Mouse (Mus musculus) retina, postnatal 7 days (tissue): Measurements from ENCODE around the gene Urod.

Experiments used
- DNase-seq: peaks from one replicate; pipeline ENCODE4 v3.0.0-alpha.2; 2012; ENCODE audit warnings: low read depth, low spot score

Gene Urod

DNA sequence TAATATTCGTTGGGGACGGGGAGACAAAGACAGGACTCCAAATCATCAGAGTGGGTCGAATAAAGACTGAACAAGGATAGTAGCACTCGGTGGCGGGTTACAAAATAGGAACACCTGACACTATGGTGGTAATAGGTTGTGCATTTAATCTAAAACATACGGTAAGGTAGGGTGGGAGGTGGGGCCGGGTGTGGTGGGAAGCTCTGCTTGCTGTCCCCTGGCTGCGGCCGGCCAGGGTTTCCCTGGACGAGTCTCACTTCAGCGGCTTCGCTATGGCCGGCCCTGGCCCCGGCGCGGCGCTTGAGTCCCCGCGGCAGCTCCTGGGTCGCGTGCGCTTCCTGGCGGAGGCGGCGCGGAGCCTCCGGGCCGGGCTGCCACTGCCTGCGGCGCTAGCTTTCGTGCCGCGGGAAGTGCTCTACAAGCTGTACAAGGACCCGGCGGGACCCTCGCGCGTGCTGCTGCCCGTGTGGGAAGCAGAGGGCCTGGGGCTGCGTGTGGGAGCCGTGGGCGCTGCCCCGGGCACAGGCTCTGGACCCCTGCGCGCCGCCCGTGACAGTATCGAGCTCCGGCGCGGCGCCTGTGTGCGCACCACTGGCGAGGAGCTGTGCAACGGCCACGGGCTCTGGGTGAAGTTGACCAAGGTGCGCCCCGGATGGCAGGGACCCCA lies 1.1 kb upstream of the Urod start, which contains the start of gene Hectd3:
Gene Hectd3, plus strand, starts transcription at position 187 of the 667 bp plus-strand sequence.
- peak; percentile 53 for DNase-seq

DNA sequence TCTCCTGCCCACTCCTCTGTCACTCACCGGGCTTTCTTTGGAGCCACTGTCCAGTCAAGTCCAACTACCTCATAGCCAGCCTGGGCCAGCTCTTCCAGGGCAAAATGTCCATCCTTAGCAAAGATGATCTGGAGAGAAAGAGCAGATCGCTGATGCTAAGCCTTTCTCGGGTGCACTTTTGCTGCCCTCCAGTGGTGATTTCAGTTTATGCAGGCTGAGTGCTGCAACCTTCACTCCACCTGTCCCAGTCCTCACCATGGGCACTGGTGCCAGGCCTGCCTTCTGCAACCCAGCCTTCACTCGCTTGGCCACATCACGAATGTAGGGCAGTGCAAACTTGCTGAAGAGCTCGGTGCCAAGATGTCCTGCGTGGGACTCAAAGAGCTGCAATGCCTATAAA lies 2.8 kb downstream of the Urod start:
- DNase-seq = peak; percentile 77

DNA sequence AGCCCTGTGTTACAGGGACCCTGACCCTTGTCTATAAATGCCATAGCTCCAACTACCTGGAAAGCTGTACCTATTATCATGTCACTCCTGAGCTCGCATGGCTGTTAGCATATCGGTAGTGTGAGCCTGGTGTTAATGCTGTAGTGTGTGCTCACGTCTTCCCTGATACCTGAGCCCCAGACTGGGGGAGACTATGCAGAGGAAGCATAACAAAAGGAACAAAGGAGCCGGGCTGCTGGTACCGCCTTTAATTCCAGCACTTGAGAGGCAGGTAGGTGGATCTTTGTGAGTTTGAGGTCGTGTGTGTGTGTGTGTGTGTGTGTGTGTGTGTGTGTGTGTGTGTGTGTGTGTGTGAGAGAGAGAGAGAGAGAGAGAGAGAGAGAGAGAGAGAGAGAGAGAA lies 4.5 kb downstream of the Urod start:
- DNase-seq = no peak

DNA sequence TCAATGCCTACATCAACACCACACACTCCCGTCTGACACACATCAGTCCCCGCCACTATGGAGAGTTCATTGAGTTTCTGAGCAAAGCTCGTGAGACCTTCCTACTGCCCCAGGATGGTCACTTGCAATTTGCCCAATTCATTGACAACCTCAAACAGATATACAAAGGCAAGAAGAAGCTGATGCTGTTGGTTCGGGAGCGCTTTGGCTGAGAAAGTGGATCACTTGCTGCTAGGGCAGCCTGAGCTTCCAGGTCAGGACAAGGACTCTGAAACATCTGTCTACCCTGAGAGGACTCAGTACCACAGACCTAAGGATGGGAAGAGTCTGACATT lies 7.1 kb downstream of the Urod start:
- DNase-seq = no peak

DNA sequence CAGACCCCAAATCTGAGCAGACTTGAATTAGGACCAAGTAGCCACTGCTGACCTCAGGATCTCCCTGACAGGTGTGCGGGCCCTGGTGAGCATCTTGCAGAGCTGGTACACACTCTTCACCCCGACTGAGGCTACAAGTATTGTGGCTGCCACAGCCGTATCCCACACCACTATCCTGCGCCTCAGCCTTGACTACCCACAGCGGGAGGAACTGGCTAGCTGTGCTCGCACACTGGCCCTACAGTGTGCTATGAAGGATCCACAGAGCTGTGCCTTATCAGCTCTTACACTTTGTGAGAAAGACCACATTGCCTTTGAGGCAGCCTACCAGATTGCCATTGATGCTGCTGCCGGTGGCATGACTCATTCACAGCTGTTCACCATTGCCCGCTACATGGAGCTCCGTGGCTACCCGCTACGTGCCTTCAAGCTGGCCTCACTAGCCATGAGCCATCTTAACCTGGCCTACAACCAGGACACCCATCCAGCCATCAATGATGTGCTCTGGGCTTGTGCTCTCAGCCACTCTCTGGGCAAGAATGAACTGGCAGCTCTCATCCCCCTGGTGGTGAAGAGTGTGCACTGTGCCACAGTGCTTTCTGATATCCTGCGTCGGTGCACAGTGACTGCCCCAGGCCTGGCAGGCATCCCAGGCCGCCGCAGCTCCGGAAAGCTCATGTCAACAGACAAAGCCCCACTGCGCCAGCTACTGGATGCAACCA lies 7.7 kb downstream of the Urod start:
- peak; percentile 65 for DNase-seq

DNA sequence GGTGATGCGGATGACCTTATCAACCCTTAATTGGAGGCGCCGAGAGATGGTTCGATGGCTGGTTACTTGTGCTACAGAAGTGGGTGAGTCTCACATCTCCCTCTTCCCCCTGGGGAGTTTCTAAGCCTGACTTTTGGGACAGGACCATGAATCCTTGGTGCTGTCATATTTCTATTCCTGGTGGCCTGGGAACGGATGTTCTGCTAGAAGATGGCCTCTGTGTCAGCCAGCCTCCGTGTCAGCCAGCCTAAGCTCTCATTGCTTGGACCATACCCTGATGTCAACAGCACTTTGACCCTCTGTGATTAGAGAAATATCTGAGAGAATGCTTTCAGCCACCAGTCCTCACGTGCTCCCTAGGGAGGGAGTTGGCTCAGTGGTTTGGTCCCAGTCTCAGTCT lies 8.5 kb downstream of the Urod start:
- DNase-seq = no peak

DNA sequence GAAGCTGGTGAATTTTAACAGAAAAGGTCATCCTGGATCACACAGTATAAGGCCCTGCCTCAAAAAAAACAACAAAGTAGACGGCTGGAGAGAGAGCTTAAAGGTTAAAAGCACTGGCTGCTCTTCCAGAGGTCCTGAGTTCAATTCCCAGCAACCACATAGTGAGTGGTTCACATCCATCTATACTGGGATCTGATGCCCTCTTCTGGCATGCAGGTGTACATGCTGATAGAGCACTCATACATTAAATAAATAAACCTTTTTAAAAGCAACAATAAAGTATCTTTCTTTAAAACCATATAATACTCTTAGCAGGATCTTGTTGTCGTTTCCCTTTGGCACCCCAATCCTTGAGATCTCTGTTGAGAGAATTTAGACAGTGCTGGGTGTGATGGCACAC lies 17.7 kb downstream of the Urod start:
- no peak for DNase-seq

DNA sequence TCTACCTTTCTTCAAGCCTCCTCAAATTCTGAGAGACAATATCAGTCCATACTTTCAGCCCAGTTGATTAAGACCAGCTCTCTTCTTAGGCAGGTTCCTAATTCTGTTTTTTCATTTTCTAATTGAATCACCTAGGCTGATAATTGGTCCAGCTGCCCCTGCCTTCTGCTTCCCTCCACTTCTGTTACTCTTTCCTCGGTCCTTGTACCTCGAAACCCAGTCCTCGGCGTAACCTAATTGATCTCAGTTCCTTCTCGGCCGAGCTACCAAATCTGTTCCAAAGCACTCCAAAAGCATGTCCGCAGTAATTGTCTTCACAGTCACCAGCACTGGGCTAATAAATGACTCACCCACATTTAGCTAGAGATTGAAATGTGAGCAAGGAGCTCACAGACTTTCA lies 39.3 kb downstream of the Urod start:
- no peak for DNase-seq

DNA sequence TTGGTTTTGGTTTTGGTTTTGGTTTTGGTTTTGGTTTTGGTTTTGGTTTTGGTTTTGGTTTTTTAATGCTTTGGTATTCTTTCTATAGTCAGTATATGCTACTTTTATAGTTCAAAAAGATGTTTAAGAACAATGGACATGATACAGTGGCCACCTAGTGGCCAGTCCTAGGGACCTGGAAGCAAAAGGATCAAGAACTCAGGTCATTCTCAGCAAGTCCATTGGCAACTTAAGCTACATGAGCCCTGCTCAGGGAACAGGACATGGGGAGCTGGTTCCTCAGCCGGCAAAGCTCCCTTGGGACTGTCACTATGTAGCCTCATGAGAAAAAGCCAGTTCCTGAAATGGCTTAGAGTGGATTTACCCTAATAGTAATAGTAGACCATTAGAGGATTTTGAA lies 42.6 kb downstream of the Urod start:
- DNase-seq = no peak

DNA sequence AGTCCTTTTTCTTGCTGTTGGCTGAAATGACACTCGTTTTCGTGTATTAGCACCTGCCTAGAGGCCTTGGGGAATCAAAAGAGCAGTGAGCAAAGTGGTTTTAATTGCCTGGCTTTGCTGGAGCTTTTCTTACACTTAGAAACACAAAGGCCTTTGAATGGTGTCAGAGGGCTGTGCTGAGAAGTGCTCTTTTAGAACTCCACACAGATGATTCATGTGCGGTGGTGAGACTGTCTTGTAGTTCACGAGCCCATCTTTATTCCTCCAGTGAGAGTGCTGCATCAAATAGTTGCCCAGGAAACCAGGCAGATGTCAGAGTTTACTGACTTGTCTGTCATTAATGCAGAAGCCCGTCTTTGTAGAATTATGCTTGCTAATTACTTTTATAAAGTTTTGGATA lies 50.2 kb downstream of the Urod start:
- no peak for DNase-seq

DNA sequence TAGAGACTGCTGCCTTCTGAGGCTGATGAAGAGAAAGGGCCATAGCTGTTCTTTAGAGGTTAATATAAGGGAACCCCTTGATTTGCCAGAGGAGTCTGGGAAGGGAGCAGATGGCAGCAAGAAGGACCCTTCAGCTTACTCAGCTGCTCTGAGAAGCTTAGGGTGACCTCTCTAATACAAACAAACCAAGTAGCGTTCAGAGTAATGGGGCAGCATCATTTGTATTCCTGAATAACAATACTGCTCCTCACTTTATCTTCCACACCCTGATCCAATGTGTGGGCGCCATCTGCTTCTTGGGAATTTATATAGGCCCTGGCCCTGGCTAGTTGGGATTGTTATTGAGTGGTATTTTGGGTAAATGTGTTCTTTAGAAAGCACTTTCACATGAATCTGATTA lies 51.5 kb downstream of the Urod start:
- no peak for DNase-seq
